Mouse (Mus musculus) liver, embryonic 11.5 days (tissue): ENCODE measurements around the gene Meis2. TPM values are rescaled to one million over a fixed set of nuclear protein-coding genes. Genes with fewer than 3 reads are reported as not detected.

Experiments
- ATAC-seq: fragments of 200-750 bp; cut with Nextera tagmentation; replicated peaks from 2 replicates; pipeline ENCODE4 v1.8.0; 2017; ENCODE audit warnings: moderate number of reproducible peaks, mild to moderate bottlenecking, moderate TSS enrichment, moderate library complexity; ENCODE audit not compliant: low FRiP score
- DNase-seq: peaks from one replicate; pipeline ENCODE4 v3.0.0-alpha.2; 2017; ENCODE audit warnings: low spot score
- H3K27ac ChIP-seq: fragments of 300-500 bp; sonication (generic); 2 replicates; pipeline ENCODE4 v1.5.1; 2014; ENCODE audit warnings: mild to moderate bottlenecking, low read depth, low read length, control low read depth
- H3K27me3 ChIP-seq: fragments of 300-500 bp; sonication (generic); replicated peaks from 2 replicates; pipeline ENCODE4 v1.6.1; 2014; ENCODE audit warnings: low read length, mixed read lengths; ENCODE audit not compliant: control insufficient read depth, insufficient read depth
- H3K36me3 ChIP-seq: fragments of 300-500 bp; sonication (generic); 2 replicates; pipeline ENCODE4 v1.6.1; 2014; ENCODE audit warnings: mild to moderate bottlenecking, low read length, moderate library complexity, mixed read lengths; ENCODE audit not compliant: control insufficient read depth, insufficient read depth
- H3K4me1 ChIP-seq: fragments of 300-500 bp; sonication (generic); replicated peaks from 2 replicates; pipeline ENCODE4 v1.6.1; 2014; ENCODE audit warnings: low read length, mixed read lengths; ENCODE audit not compliant: control insufficient read depth, insufficient read depth
- H3K4me2 ChIP-seq: fragments of 300-500 bp; sonication (generic); 2 replicates; pipeline ENCODE4 v1.6.1; 2014; ENCODE audit warnings: mild to moderate bottlenecking, control low read depth, moderate library complexity
- H3K4me3 ChIP-seq: fragments of 300-500 bp; sonication (generic); 2 replicates; pipeline ENCODE4 v1.5.1; 2014; ENCODE audit warnings: low read depth, low read length, control low read depth
- H3K9ac ChIP-seq: fragments of 300-500 bp; sonication (generic); 2 replicates; pipeline ENCODE4 v1.6.1; 2014; ENCODE audit warnings: low read depth, low read length, control low read depth
- H3K9me3 ChIP-seq: fragments of 300-500 bp; sonication (generic); 2 replicates; pipeline ENCODE4 v1.6.1; 2016; ENCODE audit warnings: low read length, inconsistent platforms, mixed read lengths; ENCODE audit not compliant: control insufficient read depth
- WGBS: fragments of 180-500 bp; shearing (Covaris S2); extraction: QIAGEN DNeasy Blood & Tissue Kit; methylation state at CpG from one replicate; pipeline ENCODE4 v1.1.7; 2014; 5-methylcytosine and 5-hydroxymethylcytosine counted together
- polyA plus RNA-seq: library from polyadenylated mRNA; unstranded; fragments of >200 nt; fragmentation: Nextera tagmentation; extraction: Ambion mirVana; gene quantifications from 2 replicates; pipeline ENCODE4 v1.2.1, GENCODE M21; 2014

The Meis2 gene
- polyA plus RNA-seq, 1 experiment from 2014 or later, result 20.0 TPM

- H3K4me2 ChIP-seq, result no peak overlapping the region
- H3K36me3 ChIP-seq, result no peaks in the 10 kb centered on the region
- WGBS, result 68% methylated on average over 3 of the region's 3 CpGs
- DNase-seq (no peak), ATAC-seq (no peak)
- H3K9ac ChIP-seq, result no peak overlapping the region
- H3K9me3 ChIP-seq, result no peaks in the 10 kb centered on the region
- no peaks in the 10 kb centered on the region for H3K27me3 ChIP-seq
- H3K4me1 ChIP-seq, result no peaks in the 10 kb centered on the region
- H3K4me3 ChIP-seq, result no peak overlapping the region
- H3K27ac ChIP-seq, result no peak overlapping the region
These were observed 139.9 kb downstream of the Meis2 start for GRCm38 (mm10) chr2:115925744-115926143.

GRCm38 (mm10) chr2:115924472-115924871, 141.2 kb downstream of the Meis2 start:
- Histone ChIP-seq H3K27me3 (no peaks in the 10 kb centered on the region), H3K9ac (no peak overlapping the region), H3K4me2 (no peak overlapping the region), H3K4me1 (peaks cover 2% of the 10 kb centered on the region), H3K9me3 (no peaks in the 10 kb centered on the region), H3K36me3 (no peaks in the 10 kb centered on the region), H3K27ac (no peak overlapping the region), H3K4me3 (no peak overlapping the region)
- 81% methylated on average over 6 of the region's 6 CpGs for WGBS
- ATAC-seq (no peak), DNase-seq (no peak)

GRCm38 (mm10) chr2:115923247-115923646, 142.4 kb downstream of the Meis2 start:
- ATAC-seq, result no peak
- Histone ChIP-seq H3K4me1 (peaks cover 2% of the 10 kb centered on the region), H3K27me3 (no peaks in the 10 kb centered on the region), H3K27ac (no peak overlapping the region), H3K36me3 (no peaks in the 10 kb centered on the region), H3K9ac (no peak overlapping the region), H3K4me3 (no peak overlapping the region), H3K4me2 (no peak overlapping the region), H3K9me3 (no peaks in the 10 kb centered on the region)
- 53% methylated on average over 6 of the region's 6 CpGs for whole genome bisulfite sequencing
- DNase-seq, result no peak

- no peak for ATAC-seq
- DNase-seq, result no peak
- no peak overlapping the region for H3K4me2 ChIP-seq
- H3K27ac ChIP-seq, result no peak overlapping the region
- no peak overlapping the region for H3K9ac ChIP-seq
- peaks cover 2% of the 10 kb centered on the region for H3K4me1 ChIP-seq
- no peaks in the 10 kb centered on the region for H3K9me3 ChIP-seq
- H3K36me3 ChIP-seq, result no peaks in the 10 kb centered on the region
- H3K27me3 ChIP-seq, result no peaks in the 10 kb centered on the region
- 56% methylated on average over 9 of the region's 9 CpGs for WGBS
- no peak overlapping the region for H3K4me3 ChIP-seq
These were observed 144.0 kb downstream of the Meis2 start for GRCm38 (mm10) chr2:115921687-115922086.

GRCm38 (mm10) chr2:115920336-115920951, 145.2 kb downstream of the Meis2 start:
- Histone ChIP-seq H3K9ac (no peak overlapping the region), H3K27me3 (no peaks in the 10 kb centered on the region), H3K4me2 (no peak overlapping the region), H3K36me3 (no peaks in the 10 kb centered on the region), H3K4me3 (no peak overlapping the region), H3K27ac (no peak overlapping the region), H3K4me1 (peaks cover 2% of the 10 kb centered on the region), H3K9me3 (no peaks in the 10 kb centered on the region)
- WGBS, result 57% methylated on average over 5 of the region's 5 CpGs
- DNase-seq, result no peak
- ATAC-seq, result no peak

- no peak for ATAC-seq
- H3K27me3 ChIP-seq, result no peaks in the 10 kb centered on the region
- H3K27ac ChIP-seq, result no peak overlapping the region
- H3K4me1 ChIP-seq, result peaks cover 2% of the 10 kb centered on the region
- no peaks in the 10 kb centered on the region for H3K9me3 ChIP-seq
- no peak overlapping the region for H3K4me3 ChIP-seq
- 79% methylated on average over 14 of the region's 14 CpGs for WGBS
- no peak overlapping the region for H3K4me2 ChIP-seq
- H3K9ac ChIP-seq, result no peak overlapping the region
- DNase-seq, result no peak
- H3K36me3 ChIP-seq, result no peaks in the 10 kb centered on the region
These were observed 146.2 kb downstream of the Meis2 start for GRCm38 (mm10) chr2:115919141-115920071.

- Histone ChIP-seq H3K36me3 (no peaks in the 10 kb centered on the region), H3K4me1 (peaks cover 2% of the 10 kb centered on the region), H3K4me3 (no peak overlapping the region), H3K9ac (no peak overlapping the region), H3K9me3 (no peaks in the 10 kb centered on the region), H3K4me2 (no peak overlapping the region), H3K27ac (no peak overlapping the region), H3K27me3 (no peaks in the 10 kb centered on the region)
- DNase-seq, result no peak
- ATAC-seq, result no peak
These were observed 147.1 kb downstream of the Meis2 start for GRCm38 (mm10) chr2:115918561-115918960.

- Histone ChIP-seq H3K9ac (no peak overlapping the region), H3K27ac (no peak overlapping the region), H3K27me3 (no peaks in the 10 kb centered on the region), H3K4me1 (0 out of 2 replicates have a peak, but pooled peaks cover 7% of the 10 kb centered on the region), H3K4me2 (no peak overlapping the region), H3K4me3 (no peak overlapping the region), H3K36me3 (no peaks in the 10 kb centered on the region), H3K9me3 (no peaks in the 10 kb centered on the region)
- 76% methylated on average over 4 of the region's 4 CpGs for WGBS
- ATAC-seq, result no peak
- DNase-seq, result no peak
These were observed 151.1 kb downstream of the Meis2 start for GRCm38 (mm10) chr2:115914539-115914938.
